Mouse (Mus musculus): Measurements from ENCODE around the gene Map4.

DNA sequence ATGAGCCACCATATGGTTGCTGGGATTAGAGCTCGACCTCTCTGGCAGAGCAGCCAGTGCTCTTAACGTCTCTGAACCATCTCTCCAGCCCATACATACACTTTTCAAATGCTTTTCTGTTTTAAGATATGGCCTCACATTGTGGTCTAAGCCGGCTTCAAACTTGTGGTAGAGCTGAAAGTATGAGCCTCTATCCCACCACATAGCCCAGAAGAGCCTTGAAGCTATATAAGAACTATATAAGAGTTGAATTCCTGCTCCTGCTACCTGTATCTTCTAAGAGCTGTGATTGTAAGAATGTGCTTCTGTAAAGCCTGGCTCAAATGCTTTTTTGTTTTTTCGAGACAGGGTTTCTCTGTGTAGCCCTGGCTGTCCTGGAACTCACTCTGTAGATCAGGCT lies 18.5 kb downstream of the Map4 start:
- no peak for TF ChIP-seq CTCF (IDR thresholded peaks at IDR 0.05; ENCODE audit: low read depth)
- TF ChIP-seq EP300 (IDR thresholded peaks at IDR 0.05; ENCODE audit: low read depth), result no peak

All from liver, postnatal 0 days (tissue).